Mouse (Mus musculus): Measurements from ENCODE around the gene Krt83. TPM values are rescaled to one million over a fixed set of nuclear protein-coding genes. Genes with fewer than 3 reads are reported as not detected.

Gene Krt83
- polyA plus RNA-seq, 1 experiment from 2014 or later = not detected

Other genes starting within 250 kb of the Krt83 start
- 10.0 and 10.3 TPM in 2 replicates for gene Nr4a1, start 237.2 kb downstream of the Krt83 start, polyA plus RNA-seq (2015; fragmentation: Nextera tagmentation; extraction: Ambion mirVana)
- gene Atg101, start 207.2 kb downstream of the Krt83 start, polyA plus RNA-seq (2015; fragmentation: Nextera tagmentation; extraction: Ambion mirVana) = 64.1 and 70.4 TPM in 2 replicates
- 1.5 and 1.9 TPM in 2 replicates for gene 6030408B16Rik, start 198.3 kb downstream of the Krt83 start, polyA plus RNA-seq (2015; fragmentation: Nextera tagmentation; extraction: Ambion mirVana)
- gene Krt80, start 121.3 kb downstream of the Krt83 start, polyA plus RNA-seq (2015; fragmentation: Nextera tagmentation; extraction: Ambion mirVana) = 0.75 and 1.0 TPM in 2 replicates
- gene Krt7, start 80.5 kb downstream of the Krt83 start, polyA plus RNA-seq (2015; fragmentation: Nextera tagmentation; extraction: Ambion mirVana) = 23.2 and 24.4 TPM in 2 replicates
- gene Krt87, start 52.7 kb downstream of the Krt83 start, polyA plus RNA-seq (2015; fragmentation: Nextera tagmentation; extraction: Ambion mirVana) = 1.3 and 1.7 TPM in 2 replicates
- not detected in 2 replicates for gene Krt88, start 43.8 kb downstream of the Krt83 start, polyA plus RNA-seq (2015; fragmentation: Nextera tagmentation; extraction: Ambion mirVana)
- gene Krt81, start 27.8 kb downstream of the Krt83 start, polyA plus RNA-seq (2015; fragmentation: Nextera tagmentation; extraction: Ambion mirVana) = not detected in 2 replicates
- not detected in 2 replicates for gene Krt86, start 18.0 kb downstream of the Krt83 start, polyA plus RNA-seq (2015; fragmentation: Nextera tagmentation; extraction: Ambion mirVana)
- 0.50 TPM in 1 of 2 replicates, not detected in the other for gene Gm49425, start 25.7 kb upstream of the Krt83 start, polyA plus RNA-seq (2015; fragmentation: Nextera tagmentation; extraction: Ambion mirVana)
- 0.09 and 0.13 TPM in 2 replicates for gene Krt84, start 41.3 kb upstream of the Krt83 start, polyA plus RNA-seq (2015; fragmentation: Nextera tagmentation; extraction: Ambion mirVana)
- gene Krt82, start 59.2 kb upstream of the Krt83 start, polyA plus RNA-seq (2015; fragmentation: Nextera tagmentation; extraction: Ambion mirVana) = not detected in 2 replicates
- 0.08 TPM in 1 of 2 replicates, not detected in the other for gene Krt90, start 71.4 kb upstream of the Krt83 start, polyA plus RNA-seq (2015; fragmentation: Nextera tagmentation; extraction: Ambion mirVana)
- gene Krt75, start 82.4 kb upstream of the Krt83 start, polyA plus RNA-seq (2015; fragmentation: Nextera tagmentation; extraction: Ambion mirVana) = 0.31 and 0.52 TPM in 2 replicates
- not detected in 2 replicates for gene Gm5414, start 136.7 kb upstream of the Krt83 start, polyA plus RNA-seq (2015; fragmentation: Nextera tagmentation; extraction: Ambion mirVana)
- not detected in 2 replicates for gene Gm5478, start 155.9 kb upstream of the Krt83 start, polyA plus RNA-seq (2015; fragmentation: Nextera tagmentation; extraction: Ambion mirVana)
- gene Krt6b, start 188.8 kb upstream of the Krt83 start, polyA plus RNA-seq (2015; fragmentation: Nextera tagmentation; extraction: Ambion mirVana) = not detected in 2 replicates
- gene Krt6a, start 202.8 kb upstream of the Krt83 start, polyA plus RNA-seq (2015; fragmentation: Nextera tagmentation; extraction: Ambion mirVana) = 1.1 and 1.7 TPM in 2 replicates
- gene Krt5, start 221.4 kb upstream of the Krt83 start, polyA plus RNA-seq (2015; fragmentation: Nextera tagmentation; extraction: Ambion mirVana) = 199 and 235 TPM in 2 replicates